In genomic region chr2:69592536-69592935, GRCm38 (mm10) we compare ENCODE assay signal across 27 mouse cellular contexts. TPM values are rescaled to one million over a fixed set of nuclear protein-coding genes. Genes with fewer than 3 reads are reported as not detected.
"Had no signal": no experiment of that assay in that cellular context is flagged by ENCODE, and none has a peak within 500 bp of the region (broad histone marks: within the 10 kb centered on the region; RNA-seq: fewer than 3 reads in every experiment).

No protein-coding gene starts in this region.

- H3K4me1 ChIP-seq: liver, embryonic 13.5 days; liver, embryonic 15.5 days had no signal

- H3K4me2 ChIP-seq: heart, embryonic 11.5 days; heart, embryonic 13.5 days; heart, embryonic 15.5 days; hindbrain, embryonic 13.5 days; hindbrain, embryonic 15.5 days; limb, embryonic 12.5 days; liver, embryonic 11.5 days; liver, embryonic 13.5 days; liver, embryonic 15.5 days had no signal

- DNase-seq: gastrocnemius, postnatal 14 days; gastrocnemius, postnatal 36 days; heart, adult 2 months; heart, postnatal 14 days; heart, postnatal 36 days; kidney, adult 11 months; kidney, adult 2 months; kidney, postnatal 10 days; kidney, postnatal 25 days; kidney, postnatal 4 days; liver; liver, embryonic 13.5 days had no signal

- ATAC-seq: hindbrain, postnatal 0 days; intestine, embryonic 16.5 days had no signal

- H3K4me3 ChIP-seq: heart, adult 2 months; heart, embryonic 13.5 days; heart, embryonic 15.5 days; hindbrain, embryonic 13.5 days; hindbrain, embryonic 15.5 days; layer of hippocampus, adult 2 months; left cerebral cortex, adult 2 months; limb, embryonic 10.5 days; limb, embryonic 12.5 days; liver, embryonic 13.5 days; liver, embryonic 15.5 days had no signal

- H3K36me3 ChIP-seq: heart, embryonic 13.5 days; heart, embryonic 15.5 days; hindbrain, embryonic 13.5 days; hindbrain, embryonic 15.5 days; limb, embryonic 10.5 days; limb, embryonic 12.5 days; liver, embryonic 13.5 days; liver, embryonic 15.5 days had no signal

- H3K9ac ChIP-seq: heart, embryonic 13.5 days; heart, embryonic 15.5 days; hindbrain, embryonic 13.5 days; hindbrain, embryonic 15.5 days; limb, embryonic 12.5 days; liver, embryonic 13.5 days; liver, embryonic 15.5 days had no signal

- H3K9me3 ChIP-seq: heart, embryonic 13.5 days; heart, embryonic 15.5 days; hindbrain, embryonic 13.5 days; hindbrain, embryonic 15.5 days; limb, embryonic 10.5 days; limb, embryonic 12.5 days; liver, embryonic 13.5 days; liver, embryonic 15.5 days had no signal

- H3K27ac ChIP-seq: heart, adult 2 months; heart, embryonic 13.5 days; heart, embryonic 15.5 days; hindbrain, embryonic 13.5 days; hindbrain, embryonic 15.5 days; hindbrain, postnatal 0 days; layer of hippocampus, adult 2 months; left cerebral cortex, adult 2 months; limb, embryonic 10.5 days; limb, embryonic 12.5 days; liver, embryonic 13.5 days; liver, embryonic 15.5 days had no signal

RNA-seq across cellular contexts. Expression of gene Lrp2, which starts 6.7 kb away (rescaled TPM):
- total RNA-seq: gastrocnemius, adult 8-10 months; gastrocnemius, postnatal 14 days; gastrocnemius, postnatal 36 days; hematopoietic stem cell, adult 5-6 weeks had no signal
- polyA plus RNA-seq: limb, embryonic 12.5 days had no signal
